Mouse (Mus musculus) right cerebral cortex, postnatal 25 days (tissue): Measurements from ENCODE around the gene Uqcr11.
A peak's percentile ranks its signal among the peaks of the same experiment; 100 is the strongest.

Experiments used
- DNase-seq: peaks from one replicate; pipeline ENCODE4 v3.0.0; 2022

Uqcr11 gene

DNA sequence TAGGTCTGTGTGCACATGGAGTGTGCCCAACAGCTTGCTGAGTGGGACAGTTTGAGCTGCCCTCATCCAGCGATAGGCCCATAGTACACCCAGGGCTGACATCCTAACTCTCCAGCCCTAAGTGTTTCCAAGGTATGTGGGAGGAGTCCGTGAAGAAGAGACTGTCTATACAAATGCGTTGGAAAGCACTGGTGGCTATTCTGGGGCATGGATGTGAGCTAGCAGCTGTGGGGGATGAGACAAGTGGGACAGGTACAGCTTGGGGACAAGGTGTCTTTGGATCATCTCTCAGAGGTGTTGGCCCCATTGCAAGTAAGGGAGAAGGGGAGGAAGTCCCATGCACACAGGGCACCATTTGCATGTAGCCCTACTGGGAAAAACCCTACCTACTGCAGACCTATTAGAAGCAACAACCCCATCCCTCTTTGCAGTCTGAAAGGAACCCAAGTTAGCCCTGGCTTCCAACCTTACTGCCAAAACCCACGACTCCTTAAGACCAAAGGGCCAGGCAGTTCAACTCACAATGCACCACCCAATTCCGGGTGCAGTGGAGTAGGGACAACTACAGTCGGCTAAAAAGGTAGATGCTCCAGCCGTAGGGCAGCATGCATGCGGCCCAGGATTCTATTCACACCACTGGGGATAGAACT, 9.0 kb downstream of the Uqcr11 start:
- no peak for DNase-seq

GRCm38 (mm10) chr10:80396822-80397523, 9.7 kb downstream of the Uqcr11 start:
- DNase-seq, result no peak

GRCm38 (mm10) chr10:80395025-80395627, 11.5 kb downstream of the Uqcr11 start:
- DNase-seq, result no peak

GRCm38 (mm10) chr10:80392687-80393086, 13.9 kb downstream of the Uqcr11 start:
- no peak for DNase-seq

GRCm38 (mm10) chr10:80390697-80391096, 15.9 kb downstream of the Uqcr11 start:
- DNase-seq, result no peak

DNA sequence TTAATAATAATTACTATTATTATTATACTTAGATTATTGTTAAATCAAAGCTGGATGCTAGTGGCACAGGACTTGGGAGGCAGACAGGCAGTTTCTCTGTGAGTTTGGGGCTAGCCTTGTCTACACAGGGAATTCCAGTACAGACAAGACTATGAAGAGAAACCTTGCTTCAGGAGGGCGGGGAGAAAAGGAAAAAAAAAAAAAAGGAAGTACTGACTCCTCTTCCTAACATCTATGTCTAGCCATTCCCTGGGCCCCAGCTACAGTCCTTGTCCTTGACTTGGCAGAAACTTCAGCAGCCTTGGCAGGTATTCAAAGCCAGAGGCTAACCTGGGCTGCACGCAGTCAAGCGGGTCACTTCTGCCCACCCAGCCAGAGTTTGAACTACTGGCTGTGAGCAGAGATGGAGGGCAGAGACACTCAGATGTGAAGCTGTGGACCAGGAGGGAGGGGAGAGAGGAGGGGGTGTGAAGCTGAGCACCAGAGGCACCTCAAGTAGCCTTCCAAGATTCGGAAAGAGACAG, 17.4 kb downstream of the Uqcr11 start:
- DNase-seq, result no peak

- no peak for DNase-seq
Measured at GRCm38 (mm10) chr10:80388731-80389130, 17.9 kb downstream of the Uqcr11 start.

GRCm38 (mm10) chr10:80387522-80387959, 19.1 kb downstream of the Uqcr11 start, which contains the start of gene Mex3d:
Gene Mex3d (minus strand): TSS chr10:80387659.
- peak; percentile 85 for DNase-seq

- DNase-seq, result no peak
Measured at GRCm38 (mm10) chr10:80386735-80387471, 19.7 kb downstream of the Uqcr11 start.

GRCm38 (mm10) chr10:80385811-80386734, 20.6 kb downstream of the Uqcr11 start:
- DNase-seq, result no peak

- DNase-seq, result no peak
Measured at GRCm38 (mm10) chr10:80385310-80385709, 21.3 kb downstream of the Uqcr11 start.

DNA sequence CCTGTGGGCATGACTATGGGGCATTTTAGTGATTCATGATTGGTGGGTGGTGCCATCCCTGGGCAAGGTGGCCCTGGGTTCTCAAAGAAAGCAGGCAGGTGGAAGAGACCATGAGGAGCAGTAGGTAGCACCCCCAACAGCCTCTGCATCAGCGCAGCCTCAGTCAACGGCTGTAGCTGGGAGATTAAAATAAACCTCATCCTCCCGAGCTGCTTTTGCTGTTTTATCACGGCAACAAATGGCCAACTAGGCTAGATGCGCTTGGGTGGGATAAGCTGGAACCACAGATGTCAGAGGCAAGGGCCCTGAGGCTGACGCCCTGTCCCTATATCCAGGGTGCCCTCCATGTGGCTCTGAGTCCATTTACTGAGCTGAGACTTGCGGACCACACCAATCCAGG, 21.9 kb downstream of the Uqcr11 start:
- DNase-seq, result no peak

DNA sequence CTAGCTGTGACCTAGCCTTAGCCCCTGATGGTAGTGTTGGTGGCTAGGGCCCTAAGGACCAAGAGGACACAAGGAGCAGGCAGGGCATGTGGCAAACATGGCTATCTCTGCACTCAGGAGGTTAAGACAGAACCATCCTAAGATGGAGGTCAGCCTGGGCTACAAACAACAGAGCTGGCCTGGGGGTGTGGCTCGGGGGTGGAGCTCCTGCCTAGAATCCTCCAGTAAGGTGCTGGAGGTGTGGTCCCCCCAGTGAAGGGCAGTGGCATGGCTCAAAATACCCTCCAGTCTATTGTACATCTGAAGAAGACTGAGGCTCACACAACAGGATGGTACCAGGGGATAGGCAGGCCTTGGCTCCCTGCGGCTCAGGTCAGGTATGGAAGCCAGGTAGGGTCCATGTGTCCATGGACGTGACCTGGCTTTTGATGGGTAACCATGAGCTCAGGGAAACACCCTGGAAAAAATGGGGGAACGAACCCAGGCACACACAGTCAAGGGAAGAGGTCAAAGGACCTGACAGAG, 22.5 kb downstream of the Uqcr11 start:
- no peak for DNase-seq

GRCm38 (mm10) chr10:80383431-80383830, 23.2 kb downstream of the Uqcr11 start:
- no peak for DNase-seq

DNA sequence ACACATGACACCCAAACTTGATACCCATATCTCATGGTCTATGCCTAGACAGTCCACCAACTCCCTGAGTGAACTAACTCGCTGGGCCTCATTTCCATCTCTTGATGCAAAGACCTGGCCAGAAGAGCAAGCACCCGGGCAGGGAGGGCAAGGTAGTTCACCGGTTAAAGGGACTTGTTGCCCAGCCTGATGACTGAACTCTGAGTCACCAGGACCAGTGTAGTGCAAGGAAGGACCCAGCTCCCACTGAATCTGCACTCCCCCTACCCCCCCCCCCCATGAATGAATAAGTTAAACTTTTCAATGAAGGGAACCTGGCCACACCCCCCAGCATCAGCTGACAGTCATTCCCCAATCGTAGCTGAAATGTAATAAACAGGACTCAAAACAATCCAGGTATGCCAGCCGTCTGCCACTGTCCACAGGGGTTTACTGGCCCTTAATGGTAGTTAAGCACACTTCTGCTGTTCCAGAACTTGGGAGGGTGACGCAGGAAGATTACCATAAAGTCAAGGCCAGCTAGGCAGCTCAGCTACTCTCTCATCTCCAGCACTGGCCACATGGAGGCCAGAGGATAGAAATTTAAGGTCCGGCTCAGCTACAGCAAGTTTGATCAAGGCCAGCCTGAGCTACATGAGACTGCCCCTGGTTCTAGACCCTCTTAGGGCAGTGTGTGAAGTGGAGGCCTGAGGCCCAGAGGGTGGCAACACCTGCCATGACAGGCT, 23.8 kb downstream of the Uqcr11 start:
- DNase-seq, result no peak

GRCm38 (mm10) chr10:80377716-80378115, 28.9 kb downstream of the Uqcr11 start:
- DNase-seq, result no peak

DNA sequence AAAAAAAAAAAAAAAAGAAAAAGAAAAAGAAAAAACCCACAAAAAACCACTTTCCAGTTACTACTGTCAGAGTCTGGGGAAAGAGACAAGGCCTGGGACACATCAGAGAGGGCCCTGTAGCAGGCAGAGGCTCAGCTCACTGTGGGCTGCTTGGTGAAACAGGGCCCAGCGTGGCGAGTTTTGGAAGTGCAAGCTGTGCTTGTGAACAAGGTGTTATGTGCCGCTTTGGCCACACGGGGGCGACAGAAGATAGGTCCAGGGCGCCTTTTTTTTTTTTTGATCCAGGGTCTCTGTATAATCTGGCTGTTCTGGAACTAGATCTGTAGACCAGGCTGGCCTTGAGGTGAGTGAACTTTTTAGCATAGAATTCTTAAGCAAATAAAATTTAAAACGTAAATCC, 30.5 kb downstream of the Uqcr11 start:
- DNase-seq, result peak; percentile 79

- no peak for DNase-seq
Measured at GRCm38 (mm10) chr10:80374063-80374462, 32.6 kb downstream of the Uqcr11 start.

- no peak for DNase-seq
Measured at GRCm38 (mm10) chr10:80372706-80373105, 33.9 kb downstream of the Uqcr11 start.

DNA sequence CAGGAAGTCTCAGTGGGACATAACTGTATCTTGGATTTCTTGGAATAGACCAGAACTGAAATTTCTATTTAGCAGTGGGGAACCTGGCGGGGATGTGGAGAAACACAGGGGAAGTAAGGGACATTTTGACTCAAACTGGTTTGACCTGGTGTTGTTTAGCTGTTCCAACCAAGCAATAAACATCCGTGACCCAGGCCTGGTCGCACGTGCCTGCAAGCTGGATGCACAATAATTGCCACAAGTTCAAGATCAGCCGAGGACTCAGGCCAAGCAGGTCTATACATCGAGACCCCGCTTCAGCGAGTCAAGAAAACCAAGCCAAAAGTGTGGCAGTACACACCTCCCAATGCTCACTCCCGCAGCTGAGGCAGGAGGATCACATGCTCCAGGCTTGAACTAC, 34.6 kb downstream of the Uqcr11 start:
- DNase-seq, result no peak

DNA sequence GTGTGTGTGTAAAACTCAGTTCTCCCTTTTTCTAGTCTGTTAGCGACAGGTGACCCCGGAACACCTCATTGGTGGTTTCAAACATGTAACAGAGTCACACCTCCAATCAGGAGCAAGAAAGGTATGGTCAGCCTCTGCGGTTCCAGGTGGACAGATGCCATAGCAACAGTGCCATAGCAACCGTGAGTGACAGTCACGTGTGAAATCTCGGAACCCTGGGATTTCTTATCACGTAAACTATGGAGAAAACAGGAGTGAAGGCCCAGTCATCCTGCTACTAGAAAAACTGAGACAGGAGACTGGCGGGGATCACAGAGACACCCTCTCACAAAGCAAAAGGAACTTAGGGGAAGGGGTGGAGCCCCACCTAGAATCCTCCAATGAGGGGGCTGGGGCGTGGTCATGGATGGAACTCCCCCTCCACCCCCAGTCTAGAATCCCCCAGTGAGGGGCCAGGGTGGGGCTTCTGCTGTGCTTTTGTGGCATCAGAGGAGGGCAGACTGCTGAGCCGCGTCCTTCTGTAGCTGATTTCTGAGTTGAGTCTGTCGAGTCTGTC, 35.1 kb downstream of the Uqcr11 start:
- peak; percentile 56 for DNase-seq
